Mouse (Mus musculus): ENCODE measurements around the gene Cds1.
"Not testable (repeated sequence)": the region's sequence is repeated elsewhere in the genome, so short reads cannot be mapped to it uniquely, and the experiment has no call there.

Gene Cds1

DNA sequence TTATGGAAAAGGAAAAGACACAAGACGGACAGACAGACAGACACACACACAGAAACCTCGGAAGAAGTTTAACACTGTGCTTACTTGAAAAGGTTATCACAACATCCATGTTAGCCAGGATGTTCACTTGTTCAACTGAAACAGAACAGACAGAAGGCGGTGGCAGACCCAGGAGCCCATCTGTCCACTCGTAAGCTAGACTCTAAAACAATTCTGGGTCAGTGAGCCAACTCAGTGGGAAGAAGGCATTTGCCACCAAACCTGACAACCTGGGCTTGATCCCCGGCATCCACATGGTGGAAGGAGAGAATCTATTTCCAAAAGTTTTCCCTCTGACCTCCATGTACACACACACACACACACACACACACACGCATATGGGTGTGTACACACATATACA lies 67.1 kb downstream of the Cds1 start:
- DNase-seq, result no peak

DNA sequence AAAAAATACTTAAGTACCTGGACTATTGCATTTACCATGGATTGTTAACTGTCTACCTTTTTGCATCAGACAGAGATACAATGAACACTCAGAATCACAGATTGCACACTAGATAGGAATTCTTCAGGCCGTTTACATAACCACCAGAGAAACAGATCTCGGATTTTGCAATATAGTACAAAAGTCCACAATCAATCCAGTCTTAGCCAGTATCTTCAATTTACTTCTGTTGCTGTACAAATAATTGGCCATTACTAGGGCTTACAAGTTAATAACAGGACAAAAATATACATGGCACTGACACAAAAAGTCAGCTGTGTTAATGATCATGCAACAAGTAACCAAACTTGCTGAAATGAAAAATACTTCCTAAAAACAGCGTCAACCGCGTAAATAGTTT lies 68.1 kb downstream of the Cds1 start:
- no peak for DNase-seq

- no peak for DNase-seq
These were observed 68.9 kb downstream of the Cds1 start for GRCm38 (mm10) chr5:101833875-101834274.

GRCm38 (mm10) chr5:101836221-101836620 lies 71.3 kb downstream of the Cds1 start:
- no peak for DNase-seq

GRCm38 (mm10) chr5:101837605-101838004 lies 72.7 kb downstream of the Cds1 start:
- not testable (repeated sequence) for DNase-seq

DNA sequence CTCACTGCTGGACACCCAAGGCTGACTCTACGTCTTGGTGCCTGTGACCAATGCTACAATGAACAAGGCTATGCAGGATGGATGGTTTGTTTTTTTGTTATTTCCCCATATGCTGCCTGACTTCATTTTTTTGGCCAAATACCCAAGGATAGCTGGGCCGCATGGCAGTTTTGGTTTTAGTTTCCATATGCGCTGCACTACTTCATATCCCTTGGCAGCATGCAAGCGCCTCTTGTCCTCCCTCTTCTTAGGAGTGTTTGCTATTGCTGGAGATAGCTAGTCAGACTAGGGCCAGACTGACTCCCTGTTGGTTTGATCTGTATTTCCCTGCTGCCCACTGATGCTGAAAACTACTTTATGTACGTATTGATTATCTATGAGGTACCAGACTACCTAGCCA lies 75.5 kb downstream of the Cds1 start:
- no peak for DNase-seq

DNA sequence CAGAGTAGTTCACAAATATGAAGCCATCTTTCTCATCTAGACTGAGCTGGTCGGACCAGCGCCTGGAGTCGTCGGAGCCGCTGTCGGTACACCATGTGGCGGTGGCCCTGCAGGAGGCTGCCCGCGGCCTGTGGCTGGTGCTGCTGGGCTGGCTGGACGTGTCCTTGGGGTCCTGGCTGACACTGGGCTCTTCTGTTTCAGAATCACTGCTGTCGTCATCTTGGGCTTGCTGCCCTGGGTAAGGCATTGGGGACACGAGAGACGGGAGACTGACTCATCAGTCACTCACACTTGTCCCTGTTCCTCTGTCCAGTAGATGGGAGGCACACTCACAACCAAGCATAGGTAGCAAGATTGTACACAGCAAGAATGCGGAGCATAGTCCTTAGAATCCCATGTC lies 80.1 kb downstream of the Cds1 start:
- no peak for DNase-seq

DNA sequence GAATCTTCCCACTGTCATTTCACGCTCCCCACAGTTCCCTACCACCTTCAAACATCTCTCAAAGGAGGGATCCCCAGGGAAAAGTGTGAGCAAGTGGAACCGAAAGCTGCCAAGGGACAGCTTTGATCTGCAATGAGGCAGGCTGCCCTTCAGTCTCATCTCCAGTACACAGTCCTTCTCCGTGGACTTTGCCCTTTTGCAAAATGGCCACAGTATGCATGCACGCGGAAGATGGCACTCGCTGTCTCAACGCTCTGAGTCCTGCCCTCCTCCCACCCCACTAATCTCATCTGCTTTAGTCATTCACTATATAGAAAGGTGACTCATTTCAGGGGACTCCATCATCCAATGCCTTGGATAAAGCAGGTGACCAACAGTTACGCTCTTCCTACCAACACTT lies 81.0 kb downstream of the Cds1 start:
- no peak for DNase-seq

- no peak for DNase-seq
These were observed 82.4 kb downstream of the Cds1 start for GRCm38 (mm10) chr5:101847323-101847722.

- no peak for DNase-seq
These were observed 82.8 kb downstream of the Cds1 start for GRCm38 (mm10) chr5:101847762-101848161.

DNA sequence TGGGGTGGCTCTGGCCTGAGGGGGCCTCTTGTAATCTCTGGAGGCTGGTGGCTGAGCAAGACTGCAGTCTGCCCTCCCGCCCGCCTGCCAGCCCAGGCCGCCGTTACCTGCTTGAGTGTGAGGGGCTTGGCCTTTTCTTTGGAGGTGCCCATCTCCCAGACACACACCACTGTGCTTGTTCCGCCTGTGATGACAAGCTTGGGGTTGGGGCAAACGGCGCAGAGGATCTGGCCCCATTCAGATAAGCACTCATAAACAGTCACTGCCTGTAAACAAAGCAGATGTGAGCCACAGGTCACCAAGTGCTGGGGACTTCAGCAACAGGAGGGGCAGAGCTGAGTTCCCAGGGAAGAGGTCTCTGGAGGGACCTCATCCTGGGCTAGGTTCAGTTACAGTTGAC lies 86.2 kb downstream of the Cds1 start:
- no peak for DNase-seq

GRCm38 (mm10) chr5:101852116-101852680 lies 87.3 kb downstream of the Cds1 start:
- no peak for DNase-seq

DNA sequence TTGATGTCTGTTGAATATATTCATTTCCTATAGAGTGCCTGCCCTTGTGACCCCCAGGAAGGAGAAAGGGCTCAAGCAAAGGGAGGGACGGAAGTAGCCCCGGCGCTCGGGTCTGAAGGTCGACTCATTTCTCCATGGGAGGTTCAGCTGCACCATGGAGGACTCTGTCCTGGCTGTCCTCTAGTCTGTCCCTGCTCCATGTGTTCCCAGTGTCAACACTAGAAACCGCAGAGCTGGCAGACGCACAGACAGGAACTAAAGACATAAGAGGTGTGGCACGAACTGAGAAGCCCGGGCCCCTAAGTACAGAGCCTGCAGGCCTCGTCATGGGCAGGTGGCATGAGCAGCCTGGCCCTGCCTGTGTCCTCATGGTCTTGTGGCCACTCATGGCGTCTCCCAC lies 89.2 kb downstream of the Cds1 start:
- no peak for DNase-seq

GRCm38 (mm10) chr5:101854667-101855066 lies 89.7 kb downstream of the Cds1 start:
- no peak for DNase-seq

GRCm38 (mm10) chr5:101855475-101855874 lies 90.5 kb downstream of the Cds1 start:
- no peak for DNase-seq

- DNase-seq, result no peak
These were observed 94.0 kb downstream of the Cds1 start for GRCm38 (mm10) chr5:101858891-101859436.

GRCm38 (mm10) chr5:101861786-101862571 lies 97.0 kb downstream of the Cds1 start:
- no peak for DNase-seq

DNA sequence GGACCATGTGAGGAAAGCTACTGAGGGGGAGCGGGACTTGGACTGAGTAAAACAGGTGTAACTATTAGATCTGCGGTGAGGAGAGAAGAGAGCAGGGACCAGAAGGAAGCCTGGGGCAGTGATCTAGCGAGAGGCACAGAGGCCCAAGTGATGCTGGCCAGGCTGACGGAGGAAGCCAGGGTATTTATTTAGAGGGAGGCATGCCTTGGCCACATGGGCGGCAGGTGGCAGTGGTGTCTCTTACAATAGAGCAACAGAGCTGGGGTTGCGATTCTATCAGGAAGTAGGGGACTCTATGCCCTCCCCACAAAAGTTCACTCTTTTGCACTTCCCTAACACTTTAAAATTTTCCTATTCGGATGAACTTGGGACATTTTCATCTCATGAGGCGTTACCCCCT lies 97.7 kb downstream of the Cds1 start:
- no peak for DNase-seq

DNA sequence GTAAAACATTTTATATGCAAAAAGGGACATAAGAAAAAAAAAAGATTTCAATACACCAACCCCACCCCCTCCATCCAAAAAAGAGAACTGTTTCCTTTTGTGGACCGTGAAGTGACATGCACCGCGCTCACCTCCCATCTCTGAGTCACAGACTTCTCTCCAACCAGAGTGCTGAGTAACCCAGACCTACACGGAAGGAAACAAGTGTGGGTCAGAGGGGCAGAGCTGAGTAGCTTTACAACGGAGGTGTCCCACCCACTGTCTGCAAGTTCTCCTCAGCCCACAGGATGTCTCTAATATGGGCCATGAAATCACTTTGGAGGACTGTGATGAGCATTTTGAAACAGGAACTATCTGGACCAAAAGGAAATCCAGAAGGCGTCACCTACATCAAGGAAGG lies 99.0 kb downstream of the Cds1 start:
- no peak for DNase-seq

- DNase-seq, result no peak
These were observed 101.8 kb downstream of the Cds1 start for GRCm38 (mm10) chr5:101866722-101867121.
